Mouse (Mus musculus) T-cell, adult 2 months (primary cell): Measurements from ENCODE around the gene Lrig2.

Experiments used
- DNase-seq: peaks from one replicate; pipeline ENCODE4 v3.0.0; 2022; ENCODE audit warnings: low spot score

The Lrig2 gene

GRCm38 (mm10) chr3:104511538-104512423 lies at the start of gene Lrig2:
Lrig2 (minus strand) TSS chr3:104511918.
- DNase-seq = peak; percentile 99

- DNase-seq = no peak
These were observed 44.9 kb upstream of the Lrig2 start for GRCm38 (mm10) chr3:104556624-104557023.

- DNase-seq = no peak
These were observed 38.9 kb upstream of the Lrig2 start for GRCm38 (mm10) chr3:104550594-104550993.

GRCm38 (mm10) chr3:104548367-104549087 lies 36.8 kb upstream of the Lrig2 start:
- no peak for DNase-seq

- DNase-seq = no peak
These were observed 32.1 kb upstream of the Lrig2 start for GRCm38 (mm10) chr3:104543825-104544224.

- no peak for DNase-seq
These were observed 30.3 kb upstream of the Lrig2 start for GRCm38 (mm10) chr3:104542065-104542429.

- peak; percentile 3 for DNase-seq
These were observed 29.7 kb upstream of the Lrig2 start for GRCm38 (mm10) chr3:104541139-104542064.

- no peak for DNase-seq
These were observed 28.9 kb upstream of the Lrig2 start for GRCm38 (mm10) chr3:104540480-104541138.

GRCm38 (mm10) chr3:104533223-104533622 lies 21.5 kb upstream of the Lrig2 start:
- DNase-seq = no peak

GRCm38 (mm10) chr3:104526115-104526882 lies 14.6 kb upstream of the Lrig2 start:
- no peak for DNase-seq

GRCm38 (mm10) chr3:104525516-104525915 lies 13.8 kb upstream of the Lrig2 start:
- no peak for DNase-seq

- DNase-seq = no peak
These were observed 13.3 kb upstream of the Lrig2 start for GRCm38 (mm10) chr3:104525029-104525428.

GRCm38 (mm10) chr3:104523333-104523871 lies 11.7 kb upstream of the Lrig2 start:
- DNase-seq = no peak

GRCm38 (mm10) chr3:104521341-104521924 lies 9.7 kb upstream of the Lrig2 start:
- DNase-seq = no peak

- no peak for DNase-seq
These were observed 8.8 kb upstream of the Lrig2 start for GRCm38 (mm10) chr3:104520471-104520870.

GRCm38 (mm10) chr3:104518931-104519330 lies 7.2 kb upstream of the Lrig2 start:
- no peak for DNase-seq

GRCm38 (mm10) chr3:104518411-104518810 lies 6.7 kb upstream of the Lrig2 start:
- DNase-seq = no peak

GRCm38 (mm10) chr3:104517161-104517560 lies 5.4 kb upstream of the Lrig2 start:
- peak; percentile 11 for DNase-seq

GRCm38 (mm10) chr3:104514510-104514909 lies 2.8 kb upstream of the Lrig2 start:
- DNase-seq = no peak

- DNase-seq = no peak
These were observed 668 bp upstream of the Lrig2 start for GRCm38 (mm10) chr3:104512424-104512748.
